In genomic region chr8:99718927-99719326, GRCm38 (mm10) we compare ENCODE assay signal across 18 mouse cellular contexts.
A peak's percentile ranks its signal among the peaks of the same experiment; 100 is the strongest.
DNase-seq lines count a peak whose midpoint lies in the region; ATAC-seq lines count a peak whose summit lies in the region.
"Had no signal": no experiment of that assay in that cellular context is flagged by ENCODE, and none has a peak within 500 bp of the region (broad histone marks: within the 10 kb centered on the region; RNA-seq: fewer than 3 reads in every experiment).

No protein-coding gene starts in this region.

- peak; percentile 53 for DNase-seq in brain, adult 2 months (ENCODE audit: low read depth, low spot score)
- peak; percentile 5 for DNase-seq in cerebellum, adult 11 months
- peak; percentile 38 for DNase-seq in cerebellum, adult 9-11 months
- peak; percentile 18 for DNase-seq in layer of hippocampus, adult 9-11 months
- DNase-seq in c-Kit-positive CD71-positive TER-119-positive erythroid progenitor cells, embryonic 14.5 days (ENCODE audit: low spot score) = no peak
- DNase-seq in right cerebral cortex, postnatal 10 days (ENCODE audit: low spot score in 2 of 2) = no peak
- DNase-seq: adrenal gland, adult 8-10 months; B cell, adult 2 months; gastrocnemius, postnatal 25 days; heart, adult 18-20 months; kidney, adult 18-20 months; kidney, postnatal 4 days; liver, embryonic 13.5 days; lung, embryonic 14.5 days had no signal

- no peak for ATAC-seq in megakaryocyte progenitor cell, adult 5-6 weeks (replicated peaks; ENCODE audit: poor library complexity)
- ATAC-seq: forebrain, embryonic 16.5 days; midbrain, embryonic 13.5 days; Patski had no signal

Comparison
In these comparisons a context has a peak if more than half of its experiments do, and no peak if none do; other contexts are left out.
1. DNase-seq: peak in brain, adult 2 months (single experiment), cerebellum, adult 11 months (single experiment), cerebellum, adult 9-11 months (single experiment) and layer of hippocampus, adult 9-11 months (single experiment); none in c-Kit-positive CD71-positive TER-119-positive erythroid progenitor cells, embryonic 14.5 days (single experiment) and right cerebral cortex, postnatal 10 days (0 of 2).